Mouse (Mus musculus): Measurements from ENCODE around the gene Palm2. TPM values are rescaled to one million over a fixed set of nuclear protein-coding genes. Genes with fewer than 3 reads are reported as not detected.

The Palm2 gene
- polyA plus RNA-seq, 1 experiment: not detected

GRCm38 (mm10) chr4:57720869-57721361 lies 286.9 kb downstream of the Palm2 start:
- 15% methylated on average over 7 of the region's 7 CpGs for WGBS
- Histone ChIP-seq H3K4me3 (ENCODE audit: extremely low read depth, insufficient read depth, insufficient read length) (no peak overlapping the region), H3K27me3 (ENCODE audit: control insufficient read depth, insufficient read depth, low read length) (no peaks in the 10 kb centered on the region), H3K27ac (ENCODE audit: insufficient read depth, low read length) (peak overlapping the region; percentile 64), H3K4me1 (ENCODE audit: control insufficient read depth, insufficient read depth, insufficient read length) (peaks cover 9% of the 10 kb centered on the region; the same call in 1 of the 2 replicates), H3K36me3 (ENCODE audit: control insufficient read depth, insufficient read depth, low read length) (no peaks in the 10 kb centered on the region)
- DNase-seq (ENCODE audit: low read depth in 1 of 2, low spot score in 2 of 2): peak; percentile 11 to 19
- TF ChIP-seq CTCF (IDR thresholded peaks at IDR 0.05; ENCODE audit: extremely low read depth, insufficient read depth, insufficient read length, insufficient replicate concordance) (no peak), POLR2A (IDR thresholded peaks at IDR 0.05; ENCODE audit: low read depth, low read length) (no peak)

GRCm38 (mm10) chr4:57722296-57722695 lies 288.2 kb downstream of the Palm2 start:
- Histone ChIP-seq H3K4me3 (ENCODE audit: extremely low read depth, insufficient read depth, insufficient read length) (no peak overlapping the region), H3K27ac (ENCODE audit: insufficient read depth, low read length) (no peak overlapping the region), H3K36me3 (ENCODE audit: control insufficient read depth, insufficient read depth, low read length) (no peaks in the 10 kb centered on the region), H3K4me1 (ENCODE audit: control insufficient read depth, insufficient read depth, insufficient read length) (peaks cover 12% of the 10 kb centered on the region; the same call in 1 of the 2 replicates), H3K27me3 (ENCODE audit: control insufficient read depth, insufficient read depth, low read length) (no peaks in the 10 kb centered on the region)
- DNase-seq (ENCODE audit: low read depth in 1 of 2, low spot score in 2 of 2): no peak
- 87% methylated on average over 4 of the region's 4 CpGs for WGBS
- TF ChIP-seq POLR2A (IDR thresholded peaks at IDR 0.05; ENCODE audit: low read depth, low read length) (no peak), CTCF (IDR thresholded peaks at IDR 0.05; ENCODE audit: extremely low read depth, insufficient read depth, insufficient read length, insufficient replicate concordance) (no peak)

GRCm38 (mm10) chr4:57723659-57724058 lies 289.6 kb downstream of the Palm2 start:
- DNase-seq (ENCODE audit: low read depth in 1 of 2, low spot score in 2 of 2): peak in 1 of 2 experiments; percentile 13
- 71% methylated on average over 2 of the region's 2 CpGs for WGBS
- no peaks in the 10 kb centered on the region for H3K27me3 ChIP-seq (ENCODE audit: control insufficient read depth, insufficient read depth, low read length)
- no peak overlapping the region for H3K27ac ChIP-seq (ENCODE audit: insufficient read depth, low read length)
- TF ChIP-seq CTCF (IDR thresholded peaks at IDR 0.05; ENCODE audit: extremely low read depth, insufficient read depth, insufficient read length, insufficient replicate concordance) (0 out of 2 replicates have a peak, but pooled peaks have one; percentile 5), POLR2A (IDR thresholded peaks at IDR 0.05; ENCODE audit: low read depth, low read length) (no peak)
- peaks cover 12% of the 10 kb centered on the region; the same call in 1 of the 2 replicates for H3K4me1 ChIP-seq (ENCODE audit: control insufficient read depth, insufficient read depth, insufficient read length)
- H3K4me3 ChIP-seq (ENCODE audit: extremely low read depth, insufficient read depth, insufficient read length): no peak overlapping the region
- H3K36me3 ChIP-seq (ENCODE audit: control insufficient read depth, insufficient read depth, low read length): no peaks in the 10 kb centered on the region

GRCm38 (mm10) chr4:57725569-57725968 lies 291.5 kb downstream of the Palm2 start:
- Histone ChIP-seq H3K36me3 (ENCODE audit: control insufficient read depth, insufficient read depth, low read length) (no peaks in the 10 kb centered on the region), H3K27ac (ENCODE audit: insufficient read depth, low read length) (no peak overlapping the region), H3K4me1 (ENCODE audit: control insufficient read depth, insufficient read depth, insufficient read length) (peaks cover 13% of the 10 kb centered on the region; the same call in 1 of the 2 replicates), H3K4me3 (ENCODE audit: extremely low read depth, insufficient read depth, insufficient read length) (no peak overlapping the region), H3K27me3 (ENCODE audit: control insufficient read depth, insufficient read depth, low read length) (no peaks in the 10 kb centered on the region)
- no peak for TF ChIP-seq POLR2A (IDR thresholded peaks at IDR 0.05; ENCODE audit: low read depth, low read length)
- no peak for TF ChIP-seq CTCF (IDR thresholded peaks at IDR 0.05; ENCODE audit: extremely low read depth, insufficient read depth, insufficient read length, insufficient replicate concordance)
- no peak for DNase-seq (ENCODE audit: low read depth in 1 of 2, low spot score in 2 of 2)
- WGBS: 10% methylated on average over 1 of the region's 1 CpGs

- H3K4me3 ChIP-seq (ENCODE audit: extremely low read depth, insufficient read depth, insufficient read length): no peak overlapping the region
- no peaks in the 10 kb centered on the region for H3K36me3 ChIP-seq (ENCODE audit: control insufficient read depth, insufficient read depth, low read length)
- no peaks in the 10 kb centered on the region for H3K27me3 ChIP-seq (ENCODE audit: control insufficient read depth, insufficient read depth, low read length)
- TF ChIP-seq CTCF (IDR thresholded peaks at IDR 0.05; ENCODE audit: extremely low read depth, insufficient read depth, insufficient read length, insufficient replicate concordance) (no peak), POLR2A (IDR thresholded peaks at IDR 0.05; ENCODE audit: low read depth, low read length) (no peak)
- no peak overlapping the region for H3K27ac ChIP-seq (ENCODE audit: insufficient read depth, low read length)
- no peak for DNase-seq (ENCODE audit: low read depth in 1 of 2, low spot score in 2 of 2)
- 81% methylated on average over 4 of the region's 4 CpGs for WGBS
- peaks cover 13% of the 10 kb centered on the region; the same call in 1 of the 2 replicates for H3K4me1 ChIP-seq (ENCODE audit: control insufficient read depth, insufficient read depth, insufficient read length)
These were observed 294.6 kb downstream of the Palm2 start for GRCm38 (mm10) chr4:57728611-57729183.

- H3K27ac ChIP-seq (ENCODE audit: insufficient read depth, low read length): no peak overlapping the region
- H3K27me3 ChIP-seq (ENCODE audit: control insufficient read depth, insufficient read depth, low read length): no peaks in the 10 kb centered on the region
- peaks cover 13% of the 10 kb centered on the region; the same call in 1 of the 2 replicates for H3K4me1 ChIP-seq (ENCODE audit: control insufficient read depth, insufficient read depth, insufficient read length)
- 94% methylated on average over 6 of the region's 6 CpGs for WGBS
- no peak overlapping the region for H3K4me3 ChIP-seq (ENCODE audit: extremely low read depth, insufficient read depth, insufficient read length)
- H3K36me3 ChIP-seq (ENCODE audit: control insufficient read depth, insufficient read depth, low read length): no peaks in the 10 kb centered on the region
- no peak for DNase-seq (ENCODE audit: low read depth in 1 of 2, low spot score in 2 of 2)
- no peak for TF ChIP-seq POLR2A (IDR thresholded peaks at IDR 0.05; ENCODE audit: low read depth, low read length)
- TF ChIP-seq CTCF (IDR thresholded peaks at IDR 0.05; ENCODE audit: extremely low read depth, insufficient read depth, insufficient read length, insufficient replicate concordance): no peak
These were observed 296.0 kb downstream of the Palm2 start for GRCm38 (mm10) chr4:57730047-57730446.

Data from spleen, adult 2 months (tissue).